Mouse (Mus musculus): ENCODE data around the gene Abhd4.

GRCm38 (mm10) chr14:54239002-54239736, 14.8 kb upstream of the Abhd4 start:
- TF ChIP-seq CTCF (IDR thresholded peaks at IDR 0.05; ENCODE audit: low read depth) = peak; percentile 98
- no peak for TF ChIP-seq EP300 (IDR thresholded peaks at IDR 0.05; ENCODE audit: low read depth)
